Mouse (Mus musculus): Measurements from ENCODE around the gene Bbs9. TPM values are rescaled to one million over a fixed set of nuclear protein-coding genes. Genes with fewer than 3 reads are reported as not detected.

Gene Bbs9
- polyA plus RNA-seq, 1 experiment, result not detected

DNA sequence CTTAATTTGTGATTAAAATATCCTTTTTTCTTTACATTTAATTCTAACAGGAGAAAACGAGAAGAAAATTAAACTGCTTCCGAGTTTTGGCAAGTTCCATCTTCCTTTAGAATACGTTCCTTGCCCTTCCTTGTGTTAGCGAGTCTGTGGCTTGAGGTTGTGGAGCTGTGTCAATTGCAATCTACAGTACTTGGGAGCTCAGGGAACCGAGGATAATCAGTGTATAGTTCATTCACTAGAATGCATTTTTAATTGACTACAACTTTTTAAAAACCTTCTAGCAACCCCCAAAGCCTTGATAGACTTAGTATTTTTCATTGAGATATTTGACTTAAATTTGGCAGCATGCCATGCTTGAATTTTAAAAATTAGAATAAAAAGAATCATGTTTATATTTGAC is 68.0 kb downstream of the Bbs9 start:
- no peak for TF ChIP-seq GATA1 (IDR thresholded peaks at IDR 0.05; ENCODE audit: low read length)
- TF ChIP-seq TAL1 (IDR thresholded peaks at IDR 0.05; ENCODE audit: low read length), result no peak
- Histone ChIP-seq H3K36me3 (ENCODE audit: control insufficient read depth) (no peaks in the 10 kb centered on the region), H3K4me3 (replicated peaks) (no peak overlapping the region), H3K27me3 (ENCODE audit: control insufficient read depth) (no peaks in the 10 kb centered on the region), H3K9me3 (ENCODE audit: control insufficient read depth, low read length) (no peaks in the 10 kb centered on the region), H3K4me1 (ENCODE audit: control insufficient read depth) (no peaks in the 10 kb centered on the region)

DNA sequence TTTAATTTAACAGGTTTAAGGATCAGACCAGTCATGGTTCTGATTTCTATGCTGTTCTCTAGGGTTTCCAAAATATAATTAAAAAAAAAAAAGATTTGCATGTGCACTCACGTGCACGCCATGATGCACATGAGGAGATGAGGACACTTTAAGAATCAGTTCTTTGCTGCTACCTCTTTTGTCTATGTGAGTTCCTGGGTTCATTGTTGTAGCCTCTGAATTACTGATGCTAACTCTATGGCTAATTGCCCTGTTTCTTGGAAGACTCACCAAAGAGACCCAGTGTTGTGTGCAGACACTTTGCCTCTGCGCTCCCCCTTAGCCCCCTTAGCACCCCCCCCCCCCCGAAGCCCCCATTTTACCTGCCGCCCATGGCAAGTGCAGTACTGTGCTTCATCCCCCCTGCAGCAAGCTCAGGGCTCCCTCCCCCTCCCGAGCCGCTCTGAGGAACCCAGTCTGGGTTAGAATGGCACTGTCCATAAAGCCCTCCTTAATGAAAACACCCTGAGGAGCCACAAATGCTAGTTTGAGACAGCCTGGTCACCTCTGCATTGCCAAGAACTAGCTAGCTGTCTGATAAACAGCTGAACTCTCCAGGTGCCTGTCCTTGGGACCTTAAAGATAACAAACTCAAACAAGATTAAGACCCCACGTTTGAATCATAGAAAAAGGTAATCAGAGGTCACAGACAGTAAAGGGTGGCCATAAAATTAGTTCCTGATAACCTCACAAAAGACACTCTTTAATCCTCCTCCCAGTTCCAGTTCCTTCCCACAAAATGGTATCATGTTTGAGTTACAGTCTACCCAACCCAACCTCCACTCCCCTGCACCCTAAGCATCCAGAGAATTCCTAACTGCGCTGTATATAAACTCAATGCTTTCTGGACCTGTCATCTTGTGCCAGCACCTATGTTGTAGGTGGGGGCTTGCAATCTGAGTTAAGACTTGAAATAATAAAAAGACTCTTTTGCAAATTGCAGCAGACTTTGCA is 69.1 kb downstream of the Bbs9 start:
- H3K4me1 ChIP-seq (ENCODE audit: control insufficient read depth), result no peaks in the 10 kb centered on the region
- no peaks in the 10 kb centered on the region for H3K9me3 ChIP-seq (ENCODE audit: control insufficient read depth, low read length)
- H3K27me3 ChIP-seq (ENCODE audit: control insufficient read depth), result no peaks in the 10 kb centered on the region
- no peaks in the 10 kb centered on the region for H3K36me3 ChIP-seq (ENCODE audit: control insufficient read depth)
- H3K4me3 ChIP-seq (replicated peaks), result no peak overlapping the region
- TF ChIP-seq GATA1 (IDR thresholded peaks at IDR 0.05; ENCODE audit: low read length), result no peak
- no peak for TF ChIP-seq TAL1 (IDR thresholded peaks at IDR 0.05; ENCODE audit: low read length)

GRCm38 (mm10) chr9:22551273-22551672 is 75.8 kb downstream of the Bbs9 start:
- H3K4me1 ChIP-seq (ENCODE audit: control insufficient read depth), result no peaks in the 10 kb centered on the region
- no peaks in the 10 kb centered on the region for H3K36me3 ChIP-seq (ENCODE audit: control insufficient read depth)
- H3K4me3 ChIP-seq (replicated peaks), result no peak overlapping the region
- TF ChIP-seq TAL1 (IDR thresholded peaks at IDR 0.05; ENCODE audit: low read length), result no peak
- no peak for TF ChIP-seq GATA1 (IDR thresholded peaks at IDR 0.05; ENCODE audit: low read length)
- no peaks in the 10 kb centered on the region for H3K27me3 ChIP-seq (ENCODE audit: control insufficient read depth)
- no peaks in the 10 kb centered on the region for H3K9me3 ChIP-seq (ENCODE audit: control insufficient read depth, low read length)

DNA sequence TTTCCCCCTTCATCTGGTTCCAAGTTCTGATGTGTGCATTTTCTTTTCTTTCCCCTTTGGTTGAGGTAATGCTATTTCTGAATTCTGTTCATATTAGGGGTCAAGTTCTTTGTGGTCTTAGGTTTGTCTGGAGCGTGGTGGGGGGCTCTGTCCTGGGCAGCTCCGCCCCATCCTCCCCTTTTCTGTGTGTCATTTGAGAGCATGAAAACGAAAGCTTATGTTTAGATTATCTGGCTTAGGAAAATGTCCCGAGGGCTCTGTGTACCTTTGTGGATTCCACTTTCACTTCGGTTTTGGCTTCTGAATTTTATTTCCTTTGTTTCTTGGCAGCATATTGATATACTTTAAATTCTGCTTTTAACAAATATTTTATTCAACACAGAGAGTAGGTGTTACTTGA is 80.6 kb downstream of the Bbs9 start:
- Histone ChIP-seq H3K27me3 (ENCODE audit: control insufficient read depth) (no peaks in the 10 kb centered on the region), H3K4me3 (replicated peaks) (no peak overlapping the region), H3K9me3 (ENCODE audit: control insufficient read depth, low read length) (no peaks in the 10 kb centered on the region), H3K36me3 (ENCODE audit: control insufficient read depth) (no peaks in the 10 kb centered on the region), H3K4me1 (ENCODE audit: control insufficient read depth) (no peaks in the 10 kb centered on the region)
- TF ChIP-seq GATA1 (IDR thresholded peaks at IDR 0.05; ENCODE audit: low read length) (no peak), TAL1 (IDR thresholded peaks at IDR 0.05; ENCODE audit: low read length) (no peak)

GRCm38 (mm10) chr9:22557467-22557866 is 82.0 kb downstream of the Bbs9 start:
- H3K27me3 ChIP-seq (ENCODE audit: control insufficient read depth), result no peaks in the 10 kb centered on the region
- H3K4me1 ChIP-seq (ENCODE audit: control insufficient read depth), result no peaks in the 10 kb centered on the region
- H3K36me3 ChIP-seq (ENCODE audit: control insufficient read depth), result no peaks in the 10 kb centered on the region
- no peaks in the 10 kb centered on the region for H3K9me3 ChIP-seq (ENCODE audit: control insufficient read depth, low read length)
- no peak for TF ChIP-seq TAL1 (IDR thresholded peaks at IDR 0.05; ENCODE audit: low read length)
- TF ChIP-seq GATA1 (IDR thresholded peaks at IDR 0.05; ENCODE audit: low read length), result no peak
- no peak overlapping the region for H3K4me3 ChIP-seq (replicated peaks)

- TF ChIP-seq TAL1 (IDR thresholded peaks at IDR 0.05; ENCODE audit: low read length), result no peak
- TF ChIP-seq GATA1 (IDR thresholded peaks at IDR 0.05; ENCODE audit: low read length), result no peak
- Histone ChIP-seq H3K27me3 (ENCODE audit: control insufficient read depth) (no peaks in the 10 kb centered on the region), H3K4me3 (replicated peaks) (no peak overlapping the region), H3K36me3 (ENCODE audit: control insufficient read depth) (no peaks in the 10 kb centered on the region), H3K9me3 (ENCODE audit: control insufficient read depth, low read length) (no peaks in the 10 kb centered on the region), H3K4me1 (ENCODE audit: control insufficient read depth) (no peaks in the 10 kb centered on the region)
Observed at GRCm38 (mm10) chr9:22563612-22564347, 88.3 kb downstream of the Bbs9 start.

DNA sequence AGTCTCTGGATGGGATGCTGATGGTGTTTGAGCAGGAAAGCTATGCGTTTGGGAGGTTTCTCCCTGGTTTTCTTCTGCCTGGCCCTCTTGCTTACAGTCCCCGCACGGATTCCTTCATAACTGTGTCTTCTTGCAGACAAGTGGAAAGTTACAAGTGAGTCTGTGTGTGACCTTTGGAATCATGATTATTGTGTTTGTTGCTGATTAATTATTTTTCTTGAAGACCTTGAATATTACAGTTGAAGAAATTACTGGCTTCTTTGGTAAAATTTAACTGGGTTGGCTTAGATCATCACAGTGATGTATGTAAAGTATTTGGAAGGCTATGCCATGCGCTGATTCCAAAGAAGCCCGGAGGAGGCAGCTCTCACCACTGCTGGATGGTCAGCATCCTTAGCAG is 92.2 kb downstream of the Bbs9 start:
- Histone ChIP-seq H3K9me3 (ENCODE audit: control insufficient read depth, low read length) (no peaks in the 10 kb centered on the region), H3K36me3 (ENCODE audit: control insufficient read depth) (no peaks in the 10 kb centered on the region), H3K4me3 (replicated peaks) (no peak overlapping the region), H3K27me3 (ENCODE audit: control insufficient read depth) (no peaks in the 10 kb centered on the region), H3K4me1 (ENCODE audit: control insufficient read depth) (no peaks in the 10 kb centered on the region)
- TF ChIP-seq TAL1 (IDR thresholded peaks at IDR 0.05; ENCODE audit: low read length) (no peak), GATA1 (IDR thresholded peaks at IDR 0.05; ENCODE audit: low read length) (no peak)

DNA sequence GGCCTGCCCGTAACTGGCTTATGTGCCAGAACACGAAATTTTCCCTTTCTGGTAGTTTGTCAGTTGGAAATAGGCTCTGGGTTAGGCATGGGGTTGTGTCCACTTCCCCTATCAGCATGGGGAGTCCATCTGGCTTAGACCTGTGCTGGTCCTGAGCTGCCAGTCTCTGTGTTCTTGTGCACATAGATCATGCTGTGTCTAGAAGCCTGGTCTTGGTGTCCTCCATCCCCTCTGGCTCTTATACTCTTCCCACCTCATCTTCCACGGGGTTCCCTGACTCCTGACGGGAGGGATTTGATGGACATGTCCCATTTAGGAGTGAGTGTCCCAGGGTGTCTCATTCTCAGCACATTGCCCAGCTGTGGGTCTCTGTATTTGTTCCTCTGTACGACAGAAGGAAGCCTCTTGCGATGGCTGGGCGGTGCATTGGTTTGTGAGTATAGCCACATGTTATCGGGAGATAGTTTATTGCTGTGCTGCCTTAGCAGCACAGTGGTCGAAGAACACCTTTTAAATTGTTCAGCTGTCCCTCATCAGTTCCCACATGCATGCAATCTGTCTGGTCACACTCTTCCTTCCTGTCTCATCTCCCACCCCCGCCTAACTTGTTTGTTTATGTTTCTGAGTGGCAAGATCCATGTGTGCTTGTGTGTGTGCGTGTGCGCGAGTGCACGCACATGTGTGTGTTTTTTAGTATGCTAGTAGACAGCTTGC is 101.1 kb downstream of the Bbs9 start:
- no peak overlapping the region for H3K4me3 ChIP-seq (replicated peaks)
- H3K36me3 ChIP-seq (ENCODE audit: control insufficient read depth), result no peaks in the 10 kb centered on the region
- H3K4me1 ChIP-seq (ENCODE audit: control insufficient read depth), result no peaks in the 10 kb centered on the region
- H3K9me3 ChIP-seq (ENCODE audit: control insufficient read depth, low read length), result no peaks in the 10 kb centered on the region
- H3K27me3 ChIP-seq (ENCODE audit: control insufficient read depth), result no peaks in the 10 kb centered on the region
- TF ChIP-seq GATA1 (IDR thresholded peaks at IDR 0.05; ENCODE audit: low read length), result no peak

DNA sequence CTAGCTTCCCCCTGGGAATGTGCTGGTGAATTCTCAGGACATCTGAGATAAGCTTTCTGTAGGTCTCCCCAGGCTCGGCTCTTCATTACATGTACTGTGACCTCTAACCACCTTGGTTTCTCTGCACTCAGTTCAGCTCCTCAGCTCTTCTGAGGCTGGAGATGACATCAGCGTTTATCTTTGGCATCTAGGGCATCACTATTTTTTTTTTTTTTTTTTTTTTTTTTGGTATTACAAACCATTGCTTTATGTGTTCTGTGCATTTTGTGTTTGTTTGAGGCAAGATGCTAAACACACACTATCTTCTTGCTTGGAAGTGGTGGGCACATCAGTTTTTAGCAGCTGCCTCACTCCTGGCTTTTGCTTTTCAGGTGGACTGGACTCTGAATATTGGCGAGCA is 102.8 kb downstream of the Bbs9 start:
- Histone ChIP-seq H3K27me3 (ENCODE audit: control insufficient read depth) (no peaks in the 10 kb centered on the region), H3K36me3 (ENCODE audit: control insufficient read depth) (no peaks in the 10 kb centered on the region), H3K4me3 (replicated peaks) (no peak overlapping the region), H3K4me1 (ENCODE audit: control insufficient read depth) (no peaks in the 10 kb centered on the region), H3K9me3 (ENCODE audit: control insufficient read depth, low read length) (no peaks in the 10 kb centered on the region)
- TF ChIP-seq GATA1 (IDR thresholded peaks at IDR 0.05; ENCODE audit: low read length) (no peak), TAL1 (IDR thresholded peaks at IDR 0.05; ENCODE audit: low read length) (no peak)

Measured in erythroblast, embryonic 14.5 days (primary cell).